Mouse (Mus musculus) kidney, adult 2 months (tissue): ENCODE measurements around the gene Ptpn21. TPM values are rescaled to one million over a fixed set of nuclear protein-coding genes. Genes with fewer than 3 reads are reported as not detected.

Experiments used
- DNase-seq: peaks from one replicate; pipeline ENCODE4 v3.0.0; 2021
- H3K27ac ChIP-seq: fragments of 200-500 bp; 2 replicates; pipeline ENCODE4 v1.5.1; 2012; ENCODE audit warnings: low read depth, low read length, control low read depth, inconsistent platforms; ENCODE audit not compliant: insufficient read depth
- H3K27me3 ChIP-seq: fragments of 200-500 bp; replicated peaks from 2 replicates; pipeline ENCODE4 v1.6.1; 2012; ENCODE audit warnings: mild to moderate bottlenecking, moderate library complexity, low read length, inconsistent platforms; ENCODE audit not compliant: control insufficient read depth, insufficient read depth
- H3K36me3 ChIP-seq: fragments of 200-500 bp; 2 replicates; pipeline ENCODE4 v1.6.1; 2012; ENCODE audit warnings: mild to moderate bottlenecking, moderate library complexity, low read length, inconsistent platforms; ENCODE audit not compliant: control insufficient read depth, insufficient read depth
- H3K4me1 ChIP-seq: fragments of 200-500 bp; 2 replicates; pipeline ENCODE4 v1.6.1; 2011; ENCODE audit warnings: low read length; ENCODE audit not compliant: control insufficient read depth, insufficient read depth
- H3K4me3 ChIP-seq: fragments of 200-500 bp; 2 replicates; pipeline ENCODE4 v1.5.1; 2011; ENCODE audit warnings: mild to moderate bottlenecking, low read depth, low read length, control low read depth; ENCODE audit not compliant: insufficient read depth
- CTCF ChIP-seq: fragments of 200-500 bp; conservative IDR thresholded peaks from 2 replicates; pipeline ENCODE4 v1.5.1; 2011; ENCODE audit warnings: low read depth, mild to moderate bottlenecking, control low read depth, low read length, moderate library complexity, mixed read lengths; ENCODE audit not compliant: insufficient read depth, insufficient read length
- POLR2A ChIP-seq: fragments of 200-500 bp; IDR thresholded peaks from one replicate; pipeline ENCODE4 v1.6.1; 2011; ENCODE audit warnings: low read depth, low read length, control low read depth
- WGBS: fragments of 180-500 bp; shearing (Covaris S2); methylation state at CpG from one replicate; pipeline ENCODE4 v1.1.7; 2018; 5-methylcytosine and 5-hydroxymethylcytosine counted together
- polyA plus RNA-seq: library from polyadenylated mRNA; depleted of rRNA; stranded (reverse); fragments of >200 nt; gene quantifications from 2 replicates; pipeline ENCODE4 v1.2.3, GENCODE M21; 2012; rRNA removed

The Ptpn21 gene
- 25.4 and 27.5 TPM in 2 replicates for polyA plus RNA-seq

DNA sequence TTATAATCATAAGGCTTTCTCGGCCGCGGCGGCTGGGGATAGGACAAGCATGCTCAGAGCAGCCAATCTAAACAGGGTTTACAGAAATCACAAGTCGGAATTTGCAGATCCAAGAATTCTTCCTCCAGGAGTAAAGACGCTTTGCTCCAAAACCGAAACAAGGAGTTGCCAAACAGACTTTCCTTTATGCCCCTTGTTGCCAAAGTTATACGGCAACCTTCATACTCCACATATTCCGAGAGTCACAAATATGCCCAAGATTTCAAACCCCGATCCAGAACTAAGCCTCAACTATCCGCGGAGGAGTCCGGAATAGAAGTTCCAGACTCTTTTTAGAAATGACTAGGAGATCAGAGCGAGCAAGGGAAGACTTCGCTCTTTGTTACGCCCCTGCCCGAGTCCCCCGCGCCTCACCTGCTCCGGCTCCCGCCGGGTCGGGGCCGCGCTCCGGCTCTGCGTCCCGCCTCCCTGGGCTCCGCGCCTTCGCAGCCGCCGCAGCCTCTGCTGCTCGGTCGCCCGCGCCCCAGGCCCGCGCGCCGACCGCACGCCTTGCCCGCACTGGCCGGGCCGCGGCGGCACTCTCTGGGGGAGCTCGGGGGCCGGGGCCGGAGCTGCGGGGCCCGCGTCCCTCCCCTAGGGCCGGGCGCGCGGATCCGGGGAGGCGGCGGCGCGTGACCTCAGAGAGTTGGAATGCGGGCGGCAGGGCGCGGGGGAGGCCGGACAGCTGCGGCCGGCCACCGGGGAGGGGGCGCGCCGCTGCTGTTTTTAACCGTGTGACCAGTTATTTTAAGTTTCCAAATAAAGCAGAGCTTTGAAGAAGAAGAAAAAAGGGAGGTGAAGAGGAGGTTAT, at the start of gene Ptpn21:
Ptpn21 (minus strand) TSS at position 455 of the 850 bp plus-strand sequence.
- peak; percentile 78 for DNase-seq
- Histone ChIP-seq H3K27me3 (no peaks in the 10 kb centered on the region), H3K27ac (peak within 1 kb of the TSS; percentile 97), H3K4me1 (peaks cover 11% of the 10 kb centered on the region; the same call in 1 of the 2 replicates), H3K36me3 (no peaks in the 10 kb centered on the region), H3K4me3 (peak within 1 kb of the TSS; percentile 73)
- WGBS: 1% methylated on average over 75 of the region's 75 CpGs
- no peak for TF ChIP-seq CTCF
- TF ChIP-seq POLR2A: no peak

- H3K27me3 ChIP-seq: no peaks in the 10 kb centered on the region
- H3K4me3 ChIP-seq: no peak overlapping the region
- no peak overlapping the region for H3K27ac ChIP-seq
- peaks cover 12% of the 10 kb centered on the region for H3K36me3 ChIP-seq
- WGBS: 100% methylated on average over 1 of the region's 1 CpGs
- no peaks in the 10 kb centered on the region for H3K4me1 ChIP-seq
- no peak for TF ChIP-seq POLR2A
- TF ChIP-seq CTCF: no peak
- DNase-seq: no peak
Measured at GRCm38 (mm10) chr12:98784251-98784650, 47.0 kb upstream of the Ptpn21 start.

DNA sequence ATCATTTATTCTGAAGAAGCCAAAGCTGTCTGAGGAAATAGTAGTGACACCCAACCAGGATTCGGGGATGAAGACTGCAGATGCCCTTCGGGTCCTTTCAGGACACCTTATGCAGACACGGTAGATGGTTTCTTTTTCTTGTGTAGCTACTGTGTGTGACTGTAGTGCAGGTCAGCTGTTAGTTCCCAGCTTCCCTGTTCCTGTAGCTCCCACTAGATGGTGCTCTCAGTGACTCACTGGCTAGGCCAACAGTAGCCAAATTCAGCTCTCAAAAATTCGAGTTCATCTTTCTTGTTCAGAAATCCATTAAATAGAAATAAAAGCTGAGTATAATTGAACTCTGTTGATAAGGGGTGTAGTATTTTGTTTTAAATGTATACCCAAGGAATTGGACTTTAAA, 41.9 kb upstream of the Ptpn21 start:
- H3K4me3 ChIP-seq: no peak overlapping the region
- whole genome bisulfite sequencing: 69% methylated on average over 4 of the region's 4 CpGs
- H3K36me3 ChIP-seq: peaks cover 19% of the 10 kb centered on the region
- peak; percentile 30 for DNase-seq
- no peaks in the 10 kb centered on the region for H3K27me3 ChIP-seq
- H3K4me1 ChIP-seq: no peaks in the 10 kb centered on the region; the same call in 1 of the 2 replicates
- TF ChIP-seq CTCF: peak; percentile 62
- TF ChIP-seq POLR2A: no peak
- H3K27ac ChIP-seq: no peak overlapping the region

- no peaks in the 10 kb centered on the region; the same call in 1 of the 2 replicates for H3K4me1 ChIP-seq
- 70% methylated on average over 3 of the region's 3 CpGs for WGBS
- DNase-seq: no peak
- TF ChIP-seq POLR2A (no peak), CTCF (no peak)
- H3K27ac ChIP-seq: no peak overlapping the region
- H3K4me3 ChIP-seq: no peak overlapping the region
- peaks cover 14% of the 10 kb centered on the region for H3K36me3 ChIP-seq
- H3K27me3 ChIP-seq: no peaks in the 10 kb centered on the region
Measured at GRCm38 (mm10) chr12:98777509-98777908, 40.3 kb upstream of the Ptpn21 start.

- no peak for TF ChIP-seq CTCF
- TF ChIP-seq POLR2A: no peak
- Histone ChIP-seq H3K4me3 (no peak overlapping the region), H3K4me1 (no peaks in the 10 kb centered on the region; the same call in 1 of the 2 replicates), H3K27ac (no peak overlapping the region), H3K36me3 (peaks cover 9% of the 10 kb centered on the region), H3K27me3 (no peaks in the 10 kb centered on the region)
- no peak for DNase-seq
- 86% methylated on average over 2 of the region's 2 CpGs for WGBS
Measured at GRCm38 (mm10) chr12:98766241-98766640, 29.0 kb upstream of the Ptpn21 start.

DNA sequence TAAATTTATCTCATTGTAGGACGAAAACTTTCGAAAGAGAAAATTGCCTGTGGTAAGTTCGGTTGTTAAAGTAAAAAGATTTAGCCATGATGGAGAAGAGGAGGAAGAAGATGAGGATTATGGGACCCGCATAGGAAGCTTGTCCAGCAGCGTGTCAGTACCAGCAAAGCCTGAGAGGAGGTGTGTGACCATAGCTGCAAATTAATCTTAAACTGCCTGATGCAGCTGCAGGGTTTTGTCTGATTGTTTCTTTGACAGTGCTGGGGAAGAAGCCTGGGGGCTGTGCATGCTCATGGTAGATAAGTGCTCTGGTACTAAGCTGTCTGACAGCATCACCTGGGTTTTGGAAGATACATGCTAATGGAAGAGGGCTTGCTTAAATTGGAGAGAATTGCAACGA, 22.5 kb upstream of the Ptpn21 start:
- no peak for TF ChIP-seq POLR2A
- no peak for TF ChIP-seq CTCF
- Histone ChIP-seq H3K36me3 (peaks cover 9% of the 10 kb centered on the region), H3K27me3 (no peaks in the 10 kb centered on the region), H3K27ac (no peak overlapping the region), H3K4me1 (peaks cover 5% of the 10 kb centered on the region; the same call in 1 of the 2 replicates), H3K4me3 (no peak overlapping the region)
- 93% methylated on average over 6 of the region's 6 CpGs for WGBS
- DNase-seq: no peak

GRCm38 (mm10) chr12:98757636-98758035, 20.4 kb upstream of the Ptpn21 start:
- WGBS: 85% methylated on average over 6 of the region's 6 CpGs
- no peak for DNase-seq
- H3K4me3 ChIP-seq: no peak overlapping the region
- peaks cover 5% of the 10 kb centered on the region; the same call in 1 of the 2 replicates for H3K4me1 ChIP-seq
- H3K27me3 ChIP-seq: no peaks in the 10 kb centered on the region
- peaks cover 9% of the 10 kb centered on the region for H3K36me3 ChIP-seq
- TF ChIP-seq POLR2A (no peak), CTCF (no peak)
- H3K27ac ChIP-seq: no peak overlapping the region
